Mouse (Mus musculus) heart, postnatal 25 days (tissue): ENCODE results near the gene Erc2. TPM values are rescaled to one million over a fixed set of nuclear protein-coding genes. Genes with fewer than 3 reads are reported as not detected.
"Not testable (repeated sequence)": the region's sequence is repeated elsewhere in the genome, so short reads cannot be mapped to it uniquely, and the experiment has no call there.

ENCODE experiments used
- DNase-seq: peaks from one replicate; pipeline ENCODE4 v3.0.0; 2022; ENCODE audit warnings: low spot score
- intact Hi-C: fragments of 180-260 bp; cut with DNase I; formaldehyde crosslinking; loops from one replicate; pipeline ENCODE4 v1.15.1; 2025
- total RNA-seq, 2 experiments: library from RNA; stranded (reverse); gene quantifications; 2 replicates each; pipeline ENCODE4 v1.2.3; 2021

Erc2 gene
- total RNA-seq, result under 1 TPM; 0.68 to 0.98 TPM

- intact Hi-C loops, result no loop called here
- no peak for DNase-seq
These were observed at the start of gene Erc2 for GRCm38 (mm10) chr14:27622176-27622922. TSS of gene Erc2 (plus strand) at chr14:27622428.

DNA sequence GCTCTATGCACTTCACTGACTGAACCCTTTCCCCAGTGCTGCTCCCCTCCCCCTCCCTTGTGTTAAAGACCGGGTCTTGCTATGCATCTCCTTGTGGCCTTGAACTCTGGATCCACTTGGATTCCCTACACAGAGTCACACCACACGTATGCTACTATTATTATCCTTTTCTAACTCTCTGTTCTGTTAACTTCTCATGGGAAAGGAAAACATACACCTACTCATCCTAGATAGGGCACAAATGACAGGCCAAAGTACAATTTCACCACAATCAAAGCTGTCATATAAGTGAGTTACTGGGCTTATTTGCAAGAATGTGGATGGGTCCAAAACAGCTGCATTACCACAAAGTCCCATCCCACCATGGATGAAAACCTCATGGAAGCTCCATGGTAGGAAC lies 43.8 kb upstream of the Erc2 start:
- intact Hi-C loops, result no loop called here
- DNase-seq, result no peak

- DNase-seq, intact Hi-C loops: not testable (repeated sequence)
These were observed 32.6 kb upstream of the Erc2 start for GRCm38 (mm10) chr14:27589616-27590015.

- intact Hi-C loops, result no loop called here
- DNase-seq, result no peak
These were observed 30.1 kb upstream of the Erc2 start for GRCm38 (mm10) chr14:27592163-27592562.

GRCm38 (mm10) chr14:27596265-27596664 lies 26.0 kb upstream of the Erc2 start:
- DNase-seq, result no peak
- intact Hi-C loops, result loop anchor here (1.0 kb wide), 1 partner anchor 145 kb away; no protein-coding TSS in a partner anchor

GRCm38 (mm10) chr14:27602136-27602535 lies 20.1 kb upstream of the Erc2 start:
- intact Hi-C loops, result no loop called here
- DNase-seq, result no peak

- intact Hi-C loops, result no loop called here
- DNase-seq, result no peak
These were observed 14.8 kb upstream of the Erc2 start for GRCm38 (mm10) chr14:27607419-27607818.

DNA sequence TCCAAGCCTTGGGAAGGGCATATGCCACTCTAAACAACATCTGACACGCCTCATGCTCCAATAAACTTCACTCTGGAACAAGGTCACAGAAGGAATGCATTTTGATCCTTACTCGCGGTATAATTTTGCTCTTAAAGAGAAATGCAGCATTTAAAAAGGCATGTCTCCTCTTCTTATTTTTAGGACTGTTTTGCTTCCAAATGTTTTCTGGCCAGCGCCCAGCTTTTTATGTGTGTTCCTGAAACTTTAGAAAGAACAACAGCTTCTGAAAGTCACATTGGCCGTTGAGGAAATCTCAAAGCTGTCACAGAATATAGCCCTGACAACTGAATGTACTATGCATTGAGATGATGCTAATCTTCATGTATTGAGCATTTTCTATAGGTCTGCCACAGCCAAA lies 8.5 kb upstream of the Erc2 start:
- intact Hi-C loops, result no loop called here
- no peak for DNase-seq

DNA sequence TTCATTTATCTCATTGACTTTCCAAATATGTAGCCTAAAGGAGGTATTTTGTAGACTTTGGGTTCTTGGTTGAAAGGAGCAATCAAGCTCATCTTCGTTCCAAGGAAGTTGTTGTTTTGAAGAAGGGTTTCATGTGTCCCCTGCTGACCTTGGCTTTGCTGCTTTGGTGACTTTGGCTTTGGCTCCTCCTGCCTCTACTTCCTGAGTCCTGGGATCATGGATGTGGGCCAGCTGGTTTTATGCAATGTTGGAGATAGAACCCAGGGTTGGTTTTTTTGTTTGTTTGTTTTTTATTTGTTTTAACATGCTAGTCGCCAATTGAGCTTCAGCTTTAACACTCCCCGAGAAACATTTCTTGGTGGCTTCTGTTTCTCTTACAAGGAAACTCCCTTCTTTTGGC lies 4.9 kb upstream of the Erc2 start:
- intact Hi-C loops, result no loop called here
- no peak for DNase-seq

- intact Hi-C loops, result no loop called here
These were observed 652 bp upstream of the Erc2 start for GRCm38 (mm10) chr14:27621576-27621975.

DNA sequence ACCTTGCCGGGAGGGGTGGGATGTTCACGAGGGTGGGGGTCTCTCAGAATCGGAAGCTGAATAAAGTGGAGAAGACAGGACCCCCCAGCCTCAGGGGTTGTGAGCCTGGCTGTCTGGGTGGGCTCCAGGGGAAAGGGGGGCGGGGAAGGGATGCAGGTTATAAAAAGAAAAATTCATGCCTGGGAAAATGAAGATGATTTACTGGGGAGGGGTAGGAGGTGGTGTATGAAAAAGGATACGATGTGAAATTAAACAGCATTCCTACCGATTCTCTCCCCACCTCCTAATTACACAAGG lies 643 bp downstream of the Erc2 start:
- DNase-seq, result no peak
- intact Hi-C loops, result no loop called here

More at GRCm38 (mm10) chr14:27621576-27621975, 652 bp upstream of the Erc2 start:
- no peak for DNase-seq

DNA sequence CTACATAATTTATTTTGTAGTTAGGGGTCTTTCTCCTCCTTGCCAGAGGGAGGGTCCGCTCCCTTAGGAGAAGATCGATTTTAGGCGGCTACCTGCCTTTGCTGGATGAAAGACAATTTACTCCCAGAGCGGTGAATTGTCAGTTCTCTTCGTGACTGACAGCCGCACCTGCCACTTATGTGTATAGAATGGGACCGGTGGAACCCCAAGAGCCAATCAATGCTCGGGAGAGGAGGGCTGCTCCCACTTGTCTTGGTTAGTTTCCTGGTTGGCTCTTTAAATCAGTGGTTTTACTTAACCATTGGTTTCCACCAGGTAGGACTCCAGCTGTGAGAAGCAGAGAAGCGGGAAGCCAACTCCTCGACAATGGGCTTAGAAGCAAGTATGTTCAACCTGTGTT lies 1.1 kb downstream of the Erc2 start:
- no peak for DNase-seq
- intact Hi-C loops, result no loop called here

DNA sequence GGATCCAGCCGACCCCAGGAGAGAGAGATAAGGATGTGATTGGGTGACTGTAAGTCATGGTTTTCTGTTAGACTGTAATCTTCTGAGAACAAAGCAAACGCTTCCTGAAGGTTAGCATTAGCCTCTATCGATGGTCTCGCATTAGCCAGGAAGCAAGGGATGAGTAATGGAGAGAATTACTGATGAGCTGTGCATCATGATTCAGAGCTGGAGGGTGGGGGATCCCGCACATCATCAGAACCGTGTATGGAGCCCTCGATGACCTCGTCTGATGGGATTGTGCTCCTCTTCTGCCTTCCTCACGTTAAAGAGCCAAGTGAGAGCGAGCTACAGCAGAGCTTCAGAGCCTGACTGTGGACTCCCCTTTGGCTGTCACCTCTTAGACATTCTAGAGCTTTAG lies 6.5 kb downstream of the Erc2 start:
- intact Hi-C loops, result no loop called here
- DNase-seq, result no peak

DNA sequence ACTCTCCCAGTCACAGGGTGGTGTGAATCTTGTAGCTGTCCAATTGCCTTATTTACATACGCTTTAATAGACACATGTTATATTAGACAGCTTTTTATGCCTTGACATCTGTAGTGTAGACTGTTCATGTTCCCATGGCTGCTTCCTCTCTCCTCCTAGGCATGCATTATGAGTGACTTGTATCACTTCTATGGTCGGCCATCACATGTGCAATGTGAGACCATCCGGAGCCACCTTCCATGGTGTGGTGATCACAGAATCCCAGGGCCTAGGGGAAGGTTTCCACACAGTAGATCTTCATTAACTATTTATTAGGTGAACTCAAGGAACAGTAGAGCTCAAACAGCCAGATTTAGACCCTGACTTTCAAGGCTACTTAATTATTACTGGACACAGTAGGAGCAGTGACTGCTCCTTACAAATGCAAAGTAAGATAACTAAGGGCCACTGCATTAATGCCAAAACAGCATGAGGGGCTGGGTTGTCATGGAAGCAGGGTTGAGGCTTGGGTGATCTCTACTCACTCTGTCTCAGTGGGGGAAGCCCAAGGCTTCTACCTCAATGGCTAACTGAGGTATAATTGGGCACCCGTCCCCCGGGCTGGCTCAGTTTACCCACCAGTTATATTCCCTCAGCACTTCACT lies 7.3 kb downstream of the Erc2 start:
- intact Hi-C loops, result no loop called here

GRCm38 (mm10) chr14:27630973-27631640 lies 8.9 kb downstream of the Erc2 start:
- intact Hi-C loops, result no loop called here

More for the DNA sequence above, 7.3 kb downstream of the Erc2 start:
- DNase-seq, result no peak

DNA sequence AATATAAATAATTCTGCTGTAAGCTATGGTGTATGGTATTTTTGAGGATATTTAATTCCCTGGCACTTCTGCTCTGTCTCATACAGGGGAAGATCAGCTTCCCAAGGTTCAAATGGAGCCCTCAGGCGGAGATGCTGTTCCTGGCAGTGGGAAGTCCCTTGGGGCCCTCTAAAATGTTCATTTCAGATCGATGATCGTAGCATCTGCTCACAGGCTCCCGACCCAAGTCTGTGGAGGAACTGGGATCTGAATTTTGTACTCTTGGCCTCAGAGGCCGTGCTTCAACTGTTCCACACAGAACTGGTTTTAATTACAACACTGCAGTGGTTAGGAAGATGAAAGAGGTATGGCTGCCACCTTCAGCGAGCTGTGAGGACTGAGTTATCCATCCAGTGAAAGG lies 12.5 kb downstream of the Erc2 start:
- DNase-seq, result no peak
- intact Hi-C loops, result no loop called here

More at GRCm38 (mm10) chr14:27630973-27631640, 8.9 kb downstream of the Erc2 start:
- DNase-seq, result no peak

DNA sequence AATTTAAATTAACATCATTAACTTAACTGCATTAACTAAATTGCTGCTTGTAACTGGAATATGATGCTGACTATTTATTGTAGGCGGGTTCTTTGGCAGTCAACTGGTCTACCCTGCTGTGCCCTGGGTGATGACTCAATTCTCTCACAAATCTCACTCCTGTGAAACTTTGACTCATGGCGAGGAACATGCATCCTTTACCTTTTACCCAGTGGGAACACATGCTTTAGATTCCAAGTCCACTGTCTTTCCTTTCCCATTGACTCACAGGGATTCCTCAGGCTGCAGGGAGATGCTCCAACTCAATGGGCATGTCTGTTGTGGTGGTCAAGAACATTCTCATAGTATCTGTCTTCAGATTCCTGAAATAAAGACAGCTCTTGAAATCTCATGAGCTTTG lies 14.3 kb downstream of the Erc2 start:
- intact Hi-C loops, result no loop called here
- DNase-seq, result no peak

- intact Hi-C loops, result no loop called here
- DNase-seq, result no peak
These were observed 19.2 kb downstream of the Erc2 start for GRCm38 (mm10) chr14:27641382-27641781.

GRCm38 (mm10) chr14:27642981-27643380 lies 20.8 kb downstream of the Erc2 start:
- intact Hi-C loops, result no loop called here

DNA sequence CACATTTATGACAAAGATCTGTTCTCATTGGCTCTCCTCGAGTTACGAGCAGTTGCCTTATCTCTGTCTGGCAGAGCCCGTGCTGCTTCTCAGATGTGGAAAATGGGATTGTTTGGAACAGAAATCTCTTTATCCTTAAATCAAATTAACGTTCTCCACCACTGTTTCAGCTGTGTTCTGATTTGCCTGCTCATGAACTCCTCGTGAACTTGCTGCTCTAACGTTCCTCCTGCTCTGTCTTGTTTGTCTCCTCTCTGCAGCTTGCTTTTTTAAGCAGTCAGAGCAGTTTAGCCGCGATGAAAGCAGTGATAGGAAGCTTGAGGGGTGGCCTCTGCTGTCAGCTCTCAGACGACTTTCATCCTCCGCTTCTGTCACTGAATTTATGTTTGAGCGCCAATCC lies 32.4 kb downstream of the Erc2 start:
- intact Hi-C loops, result no loop called here
- no peak for DNase-seq

More at GRCm38 (mm10) chr14:27642981-27643380, 20.8 kb downstream of the Erc2 start:
- no peak for DNase-seq

DNA sequence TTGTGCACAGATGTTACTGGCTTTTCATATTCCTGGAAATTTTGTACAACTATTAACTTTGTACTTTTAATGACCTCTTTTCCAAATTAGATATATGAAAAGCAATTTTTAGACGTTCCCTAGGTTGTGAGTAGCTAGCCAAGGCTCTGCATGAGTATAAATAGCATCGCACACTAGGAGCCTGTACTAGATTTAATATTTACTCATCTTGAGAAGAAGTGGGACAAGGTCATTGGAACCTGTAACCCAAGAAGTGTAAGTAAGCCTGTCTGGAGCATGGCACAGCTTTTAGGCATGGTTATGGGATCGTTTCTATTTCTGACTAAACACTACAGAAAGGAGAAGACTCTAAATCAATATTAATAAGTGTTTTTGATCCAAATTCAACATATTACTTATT lies 36.4 kb downstream of the Erc2 start:
- intact Hi-C loops, result no loop called here
- DNase-seq, result no peak
